7 mouse cellular contexts compared by ENCODE assay signal in the genomic region with DNA sequence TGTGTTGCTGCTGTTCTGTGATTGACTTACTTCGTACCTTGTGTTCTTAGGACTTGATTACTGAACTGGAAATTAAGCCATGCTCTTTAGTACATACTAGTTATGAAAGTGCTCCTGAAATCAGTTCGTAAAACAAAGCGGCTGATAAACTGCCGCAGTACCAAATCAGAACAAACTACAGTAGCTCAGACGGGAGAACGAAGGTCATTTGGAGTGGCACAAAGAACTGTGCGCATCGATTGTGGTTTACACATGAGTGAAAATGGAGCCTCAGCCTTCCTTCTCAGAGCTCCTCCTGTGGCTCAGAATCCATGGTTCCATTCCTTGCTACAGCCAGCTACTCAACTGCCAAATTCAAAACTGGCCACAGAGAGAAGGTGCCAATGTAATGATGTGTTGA.
A peak's percentile ranks its signal among the peaks of the same experiment; 100 is the strongest.
DNase-seq lines count a peak whose midpoint lies in the region; ATAC-seq and TF ChIP-seq lines count a peak whose summit lies in the region.
"Not testable (repeated sequence)": the region's sequence is repeated elsewhere in the genome, so short reads cannot be mapped to it uniquely, and the experiment has no call there.

No protein-coding gene starts in this region.

- not testable (repeated sequence) for H3K79me2 ChIP-seq in liver, adult 2 months (ENCODE audit: control insufficient read depth, insufficient read depth, low read length)

- not testable (repeated sequence) for H3K27me3 ChIP-seq in embryonic facial prominence, embryonic 10.5 days (replicated peaks; ENCODE audit: low read depth, poor library complexity, severe bottlenecking); intestine, embryonic 14.5 days (replicated peaks; ENCODE audit: control insufficient read depth, insufficient read depth, low read length); limb, embryonic 10.5 days (ENCODE audit: low read depth, poor library complexity, severe bottlenecking); limb, embryonic 11.5 days (ENCODE audit: control insufficient read depth, insufficient read depth, low read length); liver, adult 2 months (ENCODE audit: control insufficient read depth, insufficient read depth, low read length); midbrain, embryonic 11.5 days (ENCODE audit: control insufficient read depth, insufficient read depth, low read length)

- WGBS in embryonic facial prominence, embryonic 10.5 days: 94% methylated on average over 8 of the region's 8 CpGs
- 94% methylated on average over 8 of the region's 8 CpGs for WGBS in intestine, embryonic 14.5 days
- 97% methylated on average over 8 of the region's 8 CpGs for WGBS in limb, embryonic 10.5 days
- 93% methylated on average over 8 of the region's 8 CpGs for WGBS in limb, embryonic 11.5 days
- WGBS in liver, adult 2 months: 47% methylated on average over 8 of the region's 8 CpGs
- WGBS in midbrain, embryonic 11.5 days: 99% methylated on average over 8 of the region's 8 CpGs

- not testable (repeated sequence) for H3K9ac ChIP-seq in intestine, embryonic 14.5 days (ENCODE audit: low read length); limb, embryonic 11.5 days (ENCODE audit: low read length); liver, adult 2 months (ENCODE audit: low read depth, low read length); midbrain, embryonic 11.5 days (ENCODE audit: low read length)

- H3K36me3 ChIP-seq in embryonic facial prominence, embryonic 10.5 days (replicated peaks); intestine, embryonic 14.5 days (ENCODE audit: control insufficient read depth, insufficient read depth, low read length); limb, embryonic 10.5 days; limb, embryonic 11.5 days (ENCODE audit: control insufficient read depth, insufficient read depth, low read length); liver, adult 2 months (ENCODE audit: control insufficient read depth, insufficient read depth, low read length); midbrain, embryonic 11.5 days (ENCODE audit: control insufficient read depth, insufficient read depth, low read length): not testable (repeated sequence)

- peaks cover 47% of the 10 kb centered on the region for H3K4me1 ChIP-seq in embryonic facial prominence, embryonic 10.5 days
- H3K4me1 ChIP-seq in intestine, embryonic 14.5 days (replicated peaks; ENCODE audit: control insufficient read depth, insufficient read depth, low read length); limb, embryonic 11.5 days (ENCODE audit: control insufficient read depth, insufficient read depth, low read length); liver, adult 2 months (ENCODE audit: control insufficient read depth, insufficient read depth, low read length): not testable (repeated sequence)
- H3K4me1 ChIP-seq in limb, embryonic 10.5 days: peaks cover 20% of the 10 kb centered on the region; the same call in 1 of the 2 replicates
- peaks cover 14% of the 10 kb centered on the region for H3K4me1 ChIP-seq in midbrain, embryonic 11.5 days (ENCODE audit: control insufficient read depth, insufficient read depth, low read length)

- not testable (repeated sequence) for H3K4me3 ChIP-seq in embryonic facial prominence, embryonic 10.5 days; intestine, embryonic 14.5 days (ENCODE audit: low read depth, low read length); limb, embryonic 10.5 days; limb, embryonic 11.5 days (ENCODE audit: low read depth, low read length); liver, adult 2 months (ENCODE audit: insufficient read depth, low read depth, low read length); midbrain, embryonic 11.5 days (ENCODE audit: low read depth, low read length)

- TF ChIP-seq CTCF in liver, adult 2 months (IDR thresholded peaks at IDR 0.05; ENCODE audit: low read depth, low read length): not testable (repeated sequence)

- 0 out of 2 replicates have a peak overlapping the region, but pooled peaks have one; percentile 54 for H3K27ac ChIP-seq in embryonic facial prominence, embryonic 10.5 days (replicated peaks)
- H3K27ac ChIP-seq in intestine, embryonic 14.5 days (ENCODE audit: low read depth); limb, embryonic 10.5 days; limb, embryonic 11.5 days (replicated peaks; ENCODE audit: low read depth, low read length); liver, adult 2 months (replicated peaks; ENCODE audit: insufficient read depth, low read depth, low read length); midbrain, embryonic 11.5 days (ENCODE audit: low read depth, low read length): not testable (repeated sequence)

- DNase-seq in embryonic facial prominence, embryonic 10.5 days (ENCODE audit: low spot score): not testable (repeated sequence)
- DNase-seq in heart, adult 11 months: peak; percentile 51
- DNase-seq in intestine, embryonic 14.5 days (ENCODE audit: low spot score): peak; percentile 27
- DNase-seq in limb, embryonic 10.5 days (ENCODE audit: low spot score): peak; percentile 16
- peak; percentile 14 for DNase-seq in limb, embryonic 11.5 days (ENCODE audit: low spot score)
- peak; percentile 67 for DNase-seq in liver, adult 2 months (ENCODE audit: extremely low read depth, low read depth, low spot score)
- peak; percentile 37 for DNase-seq in midbrain, embryonic 11.5 days (ENCODE audit: low spot score, missing footprints)

- not testable (repeated sequence) for H3K9me3 ChIP-seq in embryonic facial prominence, embryonic 10.5 days; intestine, embryonic 14.5 days (ENCODE audit: control insufficient read depth, low read length); limb, embryonic 10.5 days (replicated peaks); limb, embryonic 11.5 days (ENCODE audit: control insufficient read depth, low read length); midbrain, embryonic 11.5 days (ENCODE audit: control insufficient read depth, low read length)

- ATAC-seq in intestine, embryonic 14.5 days (replicated peaks; ENCODE audit: low FRiP score, low TSS enrichment, low read depth); limb, embryonic 11.5 days (ENCODE audit: insufficient number of reproducible peaks, low FRiP score, low TSS enrichment, low read depth); midbrain, embryonic 11.5 days (ENCODE audit: low FRiP score): not testable (repeated sequence)

- not testable (repeated sequence) for H3K4me2 ChIP-seq in intestine, embryonic 14.5 days (ENCODE audit: low read length); limb, embryonic 11.5 days (ENCODE audit: low read depth, severe bottlenecking); midbrain, embryonic 11.5 days

- not testable (repeated sequence) for TF ChIP-seq POLR2A in liver, adult 2 months (IDR thresholded peaks at IDR 0.05; ENCODE audit: extremely low read depth, insufficient read depth, low read length)
